Mouse (Mus musculus): ENCODE results near the gene Slc50a1.

The Slc50a1 gene

DNA sequence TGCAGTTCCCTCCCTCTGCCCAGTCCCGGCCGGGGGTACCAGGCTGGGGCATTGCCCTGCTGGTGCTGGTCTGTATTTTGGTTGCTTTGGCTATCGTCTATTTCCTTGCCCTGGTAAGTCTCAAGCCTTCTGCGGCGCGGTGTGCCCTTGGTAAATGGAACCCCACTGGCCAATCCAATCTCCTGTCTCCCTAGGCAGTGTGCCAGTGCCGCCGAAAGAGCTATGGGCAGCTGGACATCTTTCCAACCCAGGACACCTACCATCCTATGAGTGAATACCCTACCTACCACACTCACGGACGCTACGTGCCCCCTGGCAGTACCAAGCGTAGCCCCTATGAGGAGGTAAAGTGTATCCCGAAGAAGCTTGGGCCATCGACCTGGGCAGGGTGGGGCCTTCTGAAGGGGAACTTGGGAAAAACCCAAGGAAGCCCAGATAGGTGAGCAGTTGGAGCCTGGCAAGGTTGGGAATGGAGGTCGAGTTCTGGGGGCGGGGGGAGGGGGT is 38.5 kb downstream of the Slc50a1 start:
- DNase-seq (ENCODE audit: low read depth, low spot score), result no peak

DNA sequence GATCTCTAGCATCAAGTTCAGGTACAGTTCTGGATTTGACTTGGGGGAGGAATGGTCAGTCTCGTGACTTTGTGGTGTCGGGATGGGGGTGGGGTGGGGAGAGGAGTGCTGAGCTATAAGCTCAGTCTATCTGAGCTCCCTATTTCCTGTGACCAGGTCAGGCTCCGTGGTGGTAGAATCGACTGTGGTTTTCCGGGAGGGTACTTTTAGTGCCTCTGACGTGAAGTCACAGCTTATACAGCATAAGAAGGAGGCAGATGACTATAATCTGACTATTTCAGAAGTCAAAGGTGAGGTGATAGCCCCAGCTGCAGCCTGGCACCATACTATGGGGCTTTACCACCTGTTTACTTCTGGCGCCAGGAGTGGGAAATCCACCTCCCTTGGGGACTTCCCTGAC is 39.0 kb downstream of the Slc50a1 start:
- DNase-seq (ENCODE audit: low read depth, low spot score), result no peak

DNA sequence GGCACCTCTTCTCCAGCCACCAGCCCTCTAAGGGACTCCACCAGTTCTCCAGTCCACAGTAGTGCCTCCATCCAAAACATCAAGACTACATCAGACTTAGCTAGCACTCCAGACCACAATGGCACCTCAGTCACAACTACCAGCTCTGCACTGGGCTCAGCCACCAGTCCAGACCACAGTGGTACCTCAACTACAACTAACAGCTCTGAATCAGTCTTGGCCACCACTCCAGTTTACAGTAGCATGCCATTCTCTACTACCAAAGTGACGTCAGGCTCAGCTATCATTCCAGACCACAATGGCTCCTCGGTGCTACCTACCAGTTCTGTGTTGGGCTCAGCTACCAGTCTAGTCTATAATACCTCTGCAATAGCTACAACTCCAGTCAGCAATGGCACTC is 39.8 kb downstream of the Slc50a1 start:
- no peak for DNase-seq (ENCODE audit: low read depth, low spot score)

DNA sequence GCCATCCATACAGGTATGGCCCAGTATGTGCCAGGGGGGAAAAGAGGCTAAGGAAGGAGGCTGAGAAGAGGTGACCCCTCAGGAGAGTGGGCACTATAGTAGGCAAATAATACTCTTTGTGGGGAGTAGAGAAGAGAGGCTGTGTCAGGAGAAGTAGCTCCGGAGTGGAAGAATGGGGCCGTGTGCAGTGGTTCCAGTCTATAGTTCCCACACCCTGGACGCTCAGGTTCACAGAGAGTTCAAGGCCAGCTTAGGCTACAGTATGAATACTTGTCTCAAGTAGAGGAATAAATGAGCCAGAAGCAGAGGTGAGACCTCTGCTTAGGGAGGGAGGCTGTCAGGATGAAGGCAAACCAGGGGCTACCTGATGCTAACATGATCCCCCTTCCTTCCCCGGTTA is 41.1 kb downstream of the Slc50a1 start:
- DNase-seq (ENCODE audit: low read depth, low spot score), result no peak

DNA sequence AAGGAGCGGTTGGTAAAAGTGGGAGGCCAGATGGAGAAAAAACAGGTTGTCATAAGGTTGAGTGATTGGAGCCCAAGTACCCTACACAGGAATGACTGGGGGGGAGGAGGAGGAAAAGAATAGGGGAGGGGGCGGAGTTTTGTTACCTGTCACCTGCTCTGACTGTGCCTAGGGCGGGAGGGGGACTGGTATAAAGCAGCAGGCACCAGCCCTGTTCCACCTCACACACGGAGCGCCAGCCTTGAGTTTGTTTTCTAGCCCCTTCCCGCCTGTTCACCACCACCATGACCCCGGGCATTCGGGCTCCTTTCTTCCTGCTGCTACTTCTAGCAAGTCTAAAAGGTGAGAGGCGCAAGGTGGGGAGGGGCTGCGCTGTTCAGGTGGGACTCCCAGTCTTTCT is 41.5 kb downstream of the Slc50a1 start, which contains the start of gene Muc1:
Gene Muc1 (plus strand): TSS at position 222 of the 400 bp plus-strand sequence.
- DNase-seq (ENCODE audit: low read depth, low spot score), result no peak

DNA sequence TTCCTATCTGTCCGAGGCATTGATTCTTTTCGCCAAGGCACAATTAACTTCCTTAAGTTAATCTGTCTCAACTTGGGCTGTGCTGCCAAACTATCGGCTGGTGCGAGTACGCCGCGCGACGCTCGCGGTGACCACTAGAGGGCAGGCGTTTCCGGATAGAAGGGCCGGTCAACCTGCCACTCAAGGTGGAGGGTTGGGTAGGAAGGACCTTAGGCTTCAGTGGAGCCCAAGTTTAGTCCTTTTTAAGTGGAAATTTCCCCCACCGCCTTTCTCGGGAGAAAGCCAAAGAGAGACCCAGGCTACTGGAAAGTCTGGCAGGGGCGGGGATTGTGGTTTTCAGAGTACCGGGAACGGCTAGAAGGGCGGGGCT is 42.2 kb downstream of the Slc50a1 start:
- no peak for DNase-seq (ENCODE audit: low read depth, low spot score)

DNA sequence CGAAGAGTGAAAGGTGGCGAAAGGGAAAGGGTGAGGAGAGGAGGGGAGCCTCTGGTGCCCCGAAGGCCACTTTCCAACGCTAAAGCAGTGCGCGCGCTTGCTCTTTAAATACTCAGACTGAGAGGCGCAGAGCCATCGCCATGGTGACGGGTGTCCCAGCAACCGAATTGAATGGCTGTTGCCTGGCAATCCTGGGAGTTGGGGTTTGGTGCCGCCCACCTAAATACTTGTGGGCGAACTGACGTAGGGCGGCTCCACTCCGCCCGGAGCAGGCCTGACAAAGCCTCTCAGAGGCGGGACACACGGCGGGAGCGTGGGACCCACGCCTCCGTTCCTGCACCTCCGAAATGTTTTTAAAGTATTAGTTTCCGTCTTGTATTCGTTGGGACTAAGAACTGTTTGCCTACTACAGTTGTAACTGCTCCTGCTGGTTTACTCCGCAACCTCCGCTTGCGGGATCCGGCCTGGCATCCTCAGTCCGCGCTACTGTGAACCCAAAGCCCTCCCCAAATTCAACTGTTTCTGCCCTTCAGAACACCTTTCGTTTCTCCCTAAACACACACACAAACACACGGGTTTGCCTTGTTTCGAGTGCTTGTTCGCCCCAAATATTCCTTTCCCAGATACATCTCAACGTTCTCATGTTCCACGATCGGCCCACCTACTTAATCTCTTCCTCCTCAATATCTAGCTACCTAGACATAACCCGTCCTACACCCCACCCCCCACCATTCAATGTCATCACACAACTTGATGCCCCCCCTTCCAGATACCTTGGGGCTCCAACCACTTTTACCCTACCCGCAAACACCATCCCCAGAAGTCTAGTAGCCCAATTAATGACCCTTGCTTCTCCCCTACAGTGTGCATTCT is 42.8 kb downstream of the Slc50a1 start:
- no peak for DNase-seq (ENCODE audit: low read depth, low spot score)

DNA sequence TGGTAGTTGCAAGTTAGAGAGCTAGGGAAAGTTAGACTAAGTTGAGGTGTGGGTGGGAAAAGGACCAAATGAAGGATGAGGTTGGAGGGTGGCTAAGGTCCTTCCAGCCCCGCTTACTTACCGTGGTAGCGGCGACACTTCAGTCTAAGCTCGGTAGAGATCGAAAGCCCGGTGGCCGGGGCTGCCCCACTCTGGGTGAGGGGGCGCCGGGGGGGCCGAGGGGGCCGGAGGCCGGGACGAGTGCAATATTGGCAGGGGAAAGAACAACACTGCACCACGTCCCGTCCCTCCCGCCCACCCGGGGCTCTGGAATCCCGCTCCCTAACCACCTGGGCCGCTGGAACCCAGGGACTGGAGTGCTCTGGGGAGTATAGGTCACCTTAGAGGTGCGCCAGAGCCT is 43.5 kb downstream of the Slc50a1 start, which contains the start of gene Mtx1:
Gene Mtx1 (minus strand): TSS at position 189 of the 400 bp plus-strand sequence.
- DNase-seq (ENCODE audit: low read depth, low spot score), result no peak

DNA sequence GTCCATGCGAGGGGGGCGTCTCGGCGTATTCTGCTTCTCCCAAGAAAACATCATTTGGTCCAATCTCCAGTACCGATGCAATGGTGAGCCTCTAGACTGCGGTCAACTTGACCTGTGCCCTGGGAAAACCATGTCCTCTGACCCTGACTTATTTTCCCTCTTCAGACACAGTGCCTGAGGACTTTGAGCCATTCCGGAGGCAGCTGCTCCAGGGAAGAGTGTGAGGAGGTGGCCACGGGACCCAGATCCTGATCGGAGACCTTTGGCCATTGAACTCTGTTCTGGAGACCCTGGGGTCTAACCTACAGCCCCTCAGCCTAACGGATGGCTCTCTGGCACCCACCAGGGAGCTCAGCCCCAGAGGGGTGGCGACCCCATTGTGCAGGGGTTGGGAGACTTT is 44.0 kb downstream of the Slc50a1 start:
- no peak for DNase-seq (ENCODE audit: low read depth, low spot score)

DNA sequence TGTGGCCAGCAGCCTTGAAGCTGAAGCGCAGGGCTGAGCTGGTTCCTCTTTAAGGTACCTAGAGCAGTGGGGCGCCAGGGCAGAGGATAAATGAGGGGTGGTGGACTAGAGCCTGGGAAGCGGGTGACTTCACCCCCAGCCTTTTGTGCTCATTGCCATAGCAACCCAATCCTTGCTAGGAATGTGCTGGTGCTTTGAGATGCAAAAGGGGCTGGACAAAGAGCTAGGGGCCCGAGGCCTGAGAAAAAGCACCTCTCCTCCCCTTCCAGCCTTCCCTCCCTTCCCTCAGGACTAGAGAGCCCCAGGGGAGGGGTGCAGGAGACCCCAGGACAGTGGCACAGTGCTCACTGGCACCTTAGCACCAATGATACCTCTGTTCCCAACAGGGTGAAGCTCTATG is 44.5 kb downstream of the Slc50a1 start:
- no peak for DNase-seq (ENCODE audit: low read depth, low spot score)

DNA sequence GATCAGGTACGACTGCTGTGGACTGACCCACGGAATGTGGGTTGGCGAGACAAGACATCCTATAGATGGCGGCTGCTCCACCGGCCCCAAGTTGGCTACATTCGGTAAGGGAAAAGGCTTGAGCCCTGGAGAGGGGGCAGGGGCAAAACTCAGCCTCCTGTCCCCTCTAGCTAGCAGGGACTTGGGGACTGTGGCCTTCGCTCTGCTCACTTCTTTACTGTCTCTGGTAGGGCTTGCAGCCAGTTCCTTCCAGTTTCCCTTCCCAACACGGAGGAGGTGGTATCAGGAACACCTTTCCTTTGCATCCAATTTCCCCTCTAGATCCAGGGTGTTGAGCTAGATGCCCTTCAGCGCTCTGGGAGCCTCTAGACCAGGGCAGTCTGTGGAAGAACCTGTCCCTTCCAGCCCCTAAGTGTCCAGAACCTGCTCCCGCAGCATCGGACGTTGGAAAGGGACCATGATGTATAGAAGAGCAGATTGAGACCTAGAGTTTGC is 45.0 kb downstream of the Slc50a1 start:
- no peak for DNase-seq (ENCODE audit: low read depth, low spot score)

DNA sequence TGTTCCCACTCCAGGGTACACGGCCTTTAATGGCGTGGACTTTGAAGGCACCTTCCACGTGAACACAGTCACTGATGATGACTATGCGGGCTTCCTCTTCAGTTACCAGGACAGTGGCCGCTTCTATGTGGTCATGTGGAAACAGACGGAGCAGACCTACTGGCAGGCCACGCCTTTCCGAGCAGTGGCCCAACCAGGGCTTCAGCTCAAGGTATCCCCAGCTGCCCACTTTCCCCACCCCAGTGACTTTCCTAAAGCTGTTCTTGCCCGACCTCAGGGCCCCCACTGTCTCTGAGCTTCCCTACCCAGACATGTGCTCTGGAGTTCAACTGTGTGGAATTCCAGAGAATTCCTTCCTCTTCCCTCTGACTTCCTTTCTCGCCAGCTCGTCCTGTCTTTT is 45.6 kb downstream of the Slc50a1 start:
- DNase-seq (ENCODE audit: low read depth, low spot score), result no peak

DNA sequence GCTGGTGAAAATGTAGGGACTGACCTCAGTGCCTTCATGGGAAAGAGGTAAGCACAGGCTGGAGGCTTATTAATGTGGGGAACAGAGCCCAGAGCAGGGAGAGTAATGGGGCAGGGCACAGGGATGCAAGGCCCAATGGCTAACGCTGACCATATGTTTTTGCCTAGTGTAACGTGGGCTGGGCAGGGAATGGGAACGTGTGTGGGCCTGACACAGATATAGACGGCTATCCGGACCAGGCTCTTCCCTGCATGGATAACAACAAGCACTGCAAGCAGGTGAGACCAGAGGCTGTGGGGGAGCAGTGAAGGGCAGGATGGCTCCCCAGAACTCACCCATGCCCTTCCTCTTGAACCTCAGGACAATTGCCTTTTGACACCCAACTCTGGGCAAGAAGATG is 49.2 kb downstream of the Slc50a1 start:
- DNase-seq (ENCODE audit: low read depth, low spot score), result no peak

DNA sequence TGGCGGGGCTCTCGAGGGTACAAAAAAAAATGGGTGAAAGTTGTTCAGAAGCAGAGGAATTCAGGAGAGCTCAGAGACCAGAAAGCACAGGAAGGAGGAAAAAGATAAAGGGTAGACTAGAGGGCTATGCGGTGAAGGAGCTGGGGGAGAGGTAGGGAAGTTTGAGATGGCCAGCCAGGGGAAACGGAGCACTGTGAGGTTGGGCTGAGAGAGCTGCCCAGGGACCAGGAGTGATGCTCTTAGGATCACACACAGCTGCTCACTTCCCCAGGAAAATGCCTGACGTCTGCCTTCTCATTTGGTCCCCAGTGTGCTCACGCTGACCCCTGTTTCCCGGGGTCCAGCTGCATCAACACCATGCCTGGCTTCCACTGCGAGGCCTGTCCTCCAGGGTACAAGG is 50.8 kb downstream of the Slc50a1 start:
- DNase-seq (ENCODE audit: low read depth, low spot score), result no peak

DNA sequence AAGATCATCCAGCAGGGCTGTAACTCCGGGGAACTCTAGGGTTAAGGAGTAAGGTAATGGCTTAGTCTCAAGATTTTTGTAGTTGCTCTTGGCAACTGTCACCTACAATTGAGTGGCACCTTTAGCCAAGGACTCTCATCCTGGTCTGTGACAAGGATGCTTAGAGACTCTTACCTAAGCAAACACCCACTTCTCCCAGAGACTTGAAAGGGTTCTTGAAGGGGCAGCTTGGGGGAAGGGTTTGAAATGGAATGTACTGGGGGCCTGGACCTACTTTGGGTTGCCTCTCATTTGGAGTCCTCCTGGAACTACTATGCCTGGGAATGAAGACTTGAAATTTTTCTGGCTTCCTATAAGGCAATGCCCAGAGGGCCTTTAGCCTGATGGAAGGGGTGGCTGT is 52.1 kb downstream of the Slc50a1 start:
- DNase-seq (ENCODE audit: low read depth, low spot score), result no peak
